Mouse (Mus musculus) liver, adult (tissue): ENCODE results near the gene Gpr152.

Experiments
- GATA4 ChIP-seq: IDR thresholded peaks from 2 replicates; pipeline ENCODE4 v1.6.1; 2014; ENCODE audit warnings: mild to moderate bottlenecking, low read length; ENCODE audit not compliant: insufficient replicate concordance

Gpr152 gene

GRCm38 (mm10) chr19:4153232-4153654, 13.7 kb downstream of the Gpr152 start, which contains the start of gene Ptprcap:
Ptprcap (plus strand) TSS chr19:4153604.
- TF ChIP-seq GATA4: no peak

GRCm38 (mm10) chr19:4154437-4155222, 15.0 kb downstream of the Gpr152 start:
- no peak for TF ChIP-seq GATA4

GRCm38 (mm10) chr19:4155223-4156072, 15.9 kb downstream of the Gpr152 start:
- TF ChIP-seq GATA4: no peak

GRCm38 (mm10) chr19:4156073-4156579, 16.5 kb downstream of the Gpr152 start:
- no peak for TF ChIP-seq GATA4

GRCm38 (mm10) chr19:4156771-4157170, 17.2 kb downstream of the Gpr152 start:
- TF ChIP-seq GATA4: no peak

- no peak for TF ChIP-seq GATA4
These were observed 19.5 kb downstream of the Gpr152 start for GRCm38 (mm10) chr19:4159049-4159448.

GRCm38 (mm10) chr19:4162646-4163542, 23.3 kb downstream of the Gpr152 start, which contains the start of gene Rps6kb2:
Rps6kb2 (minus strand) TSS chr19:4163354.
- TF ChIP-seq GATA4: no peak; the same call in 1 of the 2 replicates

- no peak for TF ChIP-seq GATA4
These were observed 23.9 kb downstream of the Gpr152 start for GRCm38 (mm10) chr19:4163543-4163887.

GRCm38 (mm10) chr19:4164100-4164499, 24.5 kb downstream of the Gpr152 start:
- TF ChIP-seq GATA4: no peak

- TF ChIP-seq GATA4: no peak
These were observed 25.1 kb downstream of the Gpr152 start for GRCm38 (mm10) chr19:4164721-4165120.

GRCm38 (mm10) chr19:4166678-4167476, 27.3 kb downstream of the Gpr152 start:
- TF ChIP-seq GATA4: no peak

- TF ChIP-seq GATA4: no peak
These were observed 29.8 kb downstream of the Gpr152 start for GRCm38 (mm10) chr19:4169378-4169784.

- TF ChIP-seq GATA4: no peak
These were observed 30.2 kb downstream of the Gpr152 start for GRCm38 (mm10) chr19:4169810-4170209.
